Mouse (Mus musculus): Measurements from ENCODE around the gene Tenm4.

DNA sequence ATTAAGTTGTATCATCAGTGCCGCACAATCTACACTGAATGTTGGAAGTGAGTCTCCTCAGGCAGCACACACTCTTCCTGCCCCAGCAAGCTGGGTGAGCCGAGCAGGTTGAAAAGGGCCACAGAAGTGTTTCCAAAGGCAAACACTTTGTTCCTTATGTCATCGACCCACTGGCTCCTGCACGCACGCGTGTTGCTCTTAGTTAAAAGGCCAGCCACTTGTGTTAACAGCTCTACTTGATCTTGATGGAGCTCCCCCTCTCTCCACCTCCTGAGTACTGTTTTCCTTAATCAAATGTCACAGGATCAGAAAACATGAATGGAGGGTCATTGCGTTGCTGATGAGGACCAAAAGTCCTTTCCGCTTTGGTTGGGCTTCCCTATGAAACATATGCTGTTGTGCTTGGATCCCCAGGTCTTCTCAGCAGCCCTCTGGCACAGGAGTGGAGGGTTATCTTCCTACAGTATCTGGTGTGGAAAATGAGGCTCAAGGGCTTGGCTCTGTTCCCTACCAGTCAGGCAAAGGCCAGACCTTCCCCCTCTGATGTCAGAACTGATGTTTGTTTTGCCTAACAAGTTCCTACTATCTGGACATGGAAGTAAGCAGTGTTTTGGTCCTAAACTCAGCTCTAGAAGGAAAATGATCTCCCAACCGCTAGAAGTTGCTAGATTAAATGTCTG lies 250.0 kb downstream of the Tenm4 start:
- TF ChIP-seq GATA2 (IDR thresholded peaks at IDR 0.05; ENCODE audit: borderline replicate concordance, low read depth, low read length) (no peak), CTCF (IDR thresholded peaks at IDR 0.05; ENCODE audit: low read depth, low read length) (no peak), GATA1 (IDR thresholded peaks at IDR 0.05; ENCODE audit: borderline replicate concordance, low read length) (no peak), TAL1 (conservative IDR thresholded peaks at IDR 0.05; ENCODE audit: low read depth, low read length) (no peak), POLR2AphosphoS5 (IDR thresholded peaks at IDR 0.05; ENCODE audit: insufficient replicate concordance, low read depth, low read length) (no peak)

Measured in G1E (cell line).